Comparison of ENCODE assay signal across 8 mouse cellular contexts in genomic region chr10:39096981-39097380, GRCm38 (mm10). TPM values are rescaled to one million over a fixed set of nuclear protein-coding genes. Genes with fewer than 3 reads are reported as not detected.
DNase-seq lines count a peak whose midpoint lies in the region; TF ChIP-seq lines count a peak whose summit lies in the region.

No protein-coding gene starts in this region.

- H3K4me1 ChIP-seq in heart, adult 2 months (ENCODE audit: control insufficient read depth, insufficient read depth, low read length): no peaks in the 10 kb centered on the region
- no peaks in the 10 kb centered on the region for H3K4me1 ChIP-seq in thymus, adult 2 months (replicated peaks; ENCODE audit: control insufficient read depth, insufficient read depth, low read length)

- peak; percentile 72 for TF ChIP-seq CTCF in heart, adult 2 months (IDR thresholded peaks at IDR 0.05)
- no peak for TF ChIP-seq CTCF in thymus, adult 2 months (IDR thresholded peaks at IDR 0.05; ENCODE audit: borderline replicate concordance, control insufficient read depth, extremely low read depth, insufficient read depth, low read length, poor library complexity)
- peak; percentile 53; the same call in 1 of the 2 replicates for TF ChIP-seq CTCF in brain, embryonic 14.5 days (IDR thresholded peaks at IDR 0.05; ENCODE audit: borderline replicate concordance, extremely low read depth, insufficient read depth, insufficient read length)

- no peaks in the 10 kb centered on the region for H3K79me2 ChIP-seq in heart, adult 2 months (replicated peaks; ENCODE audit: control insufficient read depth, insufficient read depth, low read length)

- no peaks in the 10 kb centered on the region for H3K27me3 ChIP-seq in heart, adult 2 months (ENCODE audit: control insufficient read depth, insufficient read depth, low read length)
- no peaks in the 10 kb centered on the region for H3K27me3 ChIP-seq in thymus, adult 2 months (ENCODE audit: control insufficient read depth, insufficient read depth, low read length)

- peak in 1 of 2 experiments; percentile 44 for DNase-seq in heart, adult 2 months
- DNase-seq in heart, postnatal 25 days (ENCODE audit: low spot score): no peak
- peak; percentile 16 for DNase-seq in thymus, adult 2 months
- DNase-seq in thymus, postnatal 25 days: no peak
- DNase-seq in brain, embryonic 14.5 days (ENCODE audit: low read depth): no peak
- DNase-seq in left cerebral cortex, postnatal 14 days (ENCODE audit: low spot score in 2 of 2): peak; percentile 25 to 36
- DNase-seq in natural killer cell, adult 2 months (ENCODE audit: low spot score in 2 of 2): no peak
- no peak for DNase-seq in thymus, postnatal 0 days (ENCODE audit: low spot score)

- peaks cover 8% of the 10 kb centered on the region for H3K36me3 ChIP-seq in heart, adult 2 months (ENCODE audit: control insufficient read depth, insufficient read depth, low read length)
- no peaks in the 10 kb centered on the region for H3K36me3 ChIP-seq in thymus, adult 2 months (ENCODE audit: control insufficient read depth, insufficient read depth, low read length)

- no peak overlapping the region for H3K27ac ChIP-seq in heart, adult 2 months
- H3K27ac ChIP-seq in thymus, adult 2 months (ENCODE audit: control insufficient read depth, insufficient read depth, low read length): no peak overlapping the region

- TF ChIP-seq EP300 in heart, adult 2 months (IDR thresholded peaks at IDR 0.05; ENCODE audit: insufficient read depth, low read depth, low read length): no peak

- no peak overlapping the region for H3K4me3 ChIP-seq in heart, adult 2 months
- H3K4me3 ChIP-seq in thymus, adult 2 months (ENCODE audit: control insufficient read depth, insufficient read depth, low read length): no peak overlapping the region

- 74% methylated on average over 9 of the region's 9 CpGs for WGBS in heart, adult 2 months
- WGBS in thymus, adult 2 months: 89% methylated on average over 9 of the region's 9 CpGs

- no peak overlapping the region for H3K9ac ChIP-seq in heart, adult 2 months (ENCODE audit: low read depth, low read length)

- intact Hi-C loops in heart, adult 2 months (cut with DNase I): no loop called here
- intact Hi-C loops in heart, postnatal 25 days (cut with DNase I): no loop called here
- intact Hi-C loops in left cerebral cortex, postnatal 14 days (cut with DNase I): no loop called here

- no peak for TF ChIP-seq POLR2A in heart, adult 2 months (IDR thresholded peaks at IDR 0.05; ENCODE audit: insufficient read depth, low read depth, low read length)
- no peak for TF ChIP-seq POLR2A in thymus, adult 2 months (IDR thresholded peaks at IDR 0.05; ENCODE audit: control insufficient read depth, extremely low read depth, insufficient read depth, low read length, poor library complexity)
- TF ChIP-seq POLR2A in brain, embryonic 14.5 days (IDR thresholded peaks at IDR 0.05; ENCODE audit: borderline replicate concordance, extremely low read depth, insufficient read depth, insufficient read length, poor library complexity, severe bottlenecking): no peak

RNA-seq across cellular contexts. Expression of gene Fam229b, which starts 36.7 kb away (rescaled TPM):
- 1 to 10 TPM; 4.6 to 6.5 TPM for total RNA-seq in heart, adult 2 months (2021)
- 3.3 and 5.8 TPM in 2 replicates for polyA plus RNA-seq in heart, adult 2 months (2012; rRNA removed)
- total RNA-seq in heart, postnatal 25 days (2021): 1 to 10 TPM; 4.4 to 5.0 TPM
- 0.80 and 1.6 TPM in 2 replicates for polyA plus RNA-seq in thymus, adult 2 months (2012; rRNA removed)
- 17.0 and 17.6 TPM in 2 replicates for polyA plus RNA-seq in brain, embryonic 14.5 days (2012; rRNA removed)
- total RNA-seq in left cerebral cortex, postnatal 14 days (2021): 10 to 100 TPM; 19.3 to 21.6 TPM
- 7.2 TPM in 2 replicates for polyA plus RNA-seq in thymus, postnatal 0 days (2015; fragmentation: Nextera tagmentation; extraction: Ambion mirVana)

RNA-seq across cellular contexts. Expression of gene Tube1, which starts 36.8 kb away (rescaled TPM):
- total RNA-seq in heart, adult 2 months (2021): 1 to 10 TPM in 1 of 2 experiments, under 1 TPM in 1; 0.60 to 1.3 TPM
- 0.79 and 0.80 TPM in 2 replicates for polyA plus RNA-seq in heart, adult 2 months (2012; rRNA removed)
- 1 to 10 TPM in 1 of 2 experiments, under 1 TPM in 1; 0.91 to 1.2 TPM for total RNA-seq in heart, postnatal 25 days (2021)
- polyA plus RNA-seq in thymus, adult 2 months (2012; rRNA removed): 113 and 120 TPM in 2 replicates
- 12.1 and 17.7 TPM in 2 replicates for polyA plus RNA-seq in brain, embryonic 14.5 days (2012; rRNA removed)
- total RNA-seq in left cerebral cortex, postnatal 14 days (2021): 1 to 10 TPM; 2.4 to 3.0 TPM
- polyA plus RNA-seq in thymus, postnatal 0 days (2015; fragmentation: Nextera tagmentation; extraction: Ambion mirVana): 92.1 and 120 TPM in 2 replicates

Comparison
In these comparisons a context has a peak if more than half of its experiments do, and no peak if none do; other contexts are left out.
1. DNase-seq: peak in thymus, adult 2 months (single experiment) and left cerebral cortex, postnatal 14 days (2 of 2); none in heart, postnatal 25 days (single experiment), thymus, postnatal 25 days (single experiment), brain, embryonic 14.5 days (single experiment), natural killer cell, adult 2 months (0 of 2) and thymus, postnatal 0 days (single experiment).